Mouse (Mus musculus) MEL (cell line): ENCODE measurements at regions not wholly inside any gene's neighbourhood (a gene's known extent, or its start where the extent isn't known, plus 50 kb on each side); places are given as distances from the start of the nearest gene placed in this dataset.

Source experiments
- DNase-seq: peaks from one replicate; pipeline ENCODE4 v3.0.0; 2011; ENCODE audit warnings: low read depth, low spot score
- H3K27ac ChIP-seq: 2 replicates; pipeline ENCODE4 v1.5.1; 2012; ENCODE audit warnings: low read depth, mild to moderate bottlenecking, control low read depth, low read length, moderate library complexity; ENCODE audit not compliant: control insufficient read depth
- H3K27me3 ChIP-seq, 2 experiments: fragments of 150-350 bp in 1 of 2; sonication (generic) in 1 of 2; 2 replicates each; pipeline ENCODE4 v1.6.1; 2012; ENCODE audit warnings: low read length in 2 of 2, mild to moderate bottlenecking in 2 of 2, improper control_type of control experiment in 1 of 2, moderate library complexity in 1 of 2; ENCODE audit not compliant: insufficient read depth in 2 of 2, control insufficient read depth in 1 of 2
- H3K36me3 ChIP-seq, 2 experiments: 2 replicates each; pipeline ENCODE4 v1.6.1; 2012 to 2014; ENCODE audit warnings: low read length in 2 of 2, improper control_type of control experiment in 1 of 2, inconsistent platforms in 1 of 2, mild to moderate bottlenecking in 1 of 2; ENCODE audit not compliant: insufficient read depth in 2 of 2, control insufficient read depth in 1 of 2
- H3K4me1 ChIP-seq, 2 experiments: fragments of 150-350 bp in 1 of 2; sonication (generic) in 1 of 2; 2 replicates each; pipeline ENCODE4 v1.6.1; 2012; ENCODE audit warnings: low read length in 2 of 2, improper control_type of control experiment in 1 of 2, mild to moderate bottlenecking in 1 of 2; ENCODE audit not compliant: insufficient read depth in 2 of 2, control insufficient read depth in 1 of 2
- H3K4me3 ChIP-seq, 2 experiments: fragments of 150-350 bp in 1 of 2; sonication (generic) in 1 of 2; 2 replicates each; pipeline ENCODE4 v1.5.1; 2012; ENCODE audit warnings: low read depth in 2 of 2, low read length in 2 of 2, mild to moderate bottlenecking in 2 of 2, moderate library complexity in 2 of 2, control low read depth in 1 of 2, improper control_type of control experiment in 1 of 2; ENCODE audit not compliant: control insufficient read depth in 1 of 2, insufficient read depth in 1 of 2
- H3K79me2 ChIP-seq: 2 replicates; pipeline ENCODE4 v1.6.1; 2012; ENCODE audit warnings: mild to moderate bottlenecking, low read length, moderate library complexity; ENCODE audit not compliant: control insufficient read depth, poor library complexity, insufficient read depth
- H3K9ac ChIP-seq: 2 replicates; pipeline ENCODE4 v1.6.1; 2012; ENCODE audit warnings: low read depth, mild to moderate bottlenecking, control low read depth, low read length, moderate library complexity; ENCODE audit not compliant: control insufficient read depth, poor library complexity, severe bottlenecking
- H3K9me3 ChIP-seq: fragments of 150-350 bp; sonication (generic); replicated peaks from 2 replicates; pipeline ENCODE4 v1.6.1; 2012; ENCODE audit warnings: mild to moderate bottlenecking, low read length, improper control_type of control experiment, moderate library complexity; ENCODE audit not compliant: insufficient read depth
- CHD1 ChIP-seq: IDR thresholded peaks from 2 replicates; pipeline ENCODE4 v1.6.1; 2012; ENCODE audit warnings: low read depth, mild to moderate bottlenecking, inconsistent platforms, low read length, improper control_type of control experiment
- CTCF ChIP-seq, 3 experiments: IDR thresholded peaks in 2 of 3; conservative IDR thresholded peaks in 1 of 3; 2 replicates each; pipeline ENCODE4 v1.5.1; 2011 to 2012; ENCODE audit warnings: low read length in 3 of 3, low read depth in 2 of 3, mild to moderate bottlenecking in 2 of 3, improper control_type of control experiment in 1 of 3, inconsistent platforms in 1 of 3, mixed read lengths in 1 of 3, moderate library complexity in 1 of 3; ENCODE audit not compliant: control insufficient read depth in 1 of 3, insufficient read depth in 1 of 3, poor library complexity in 1 of 3, severe bottlenecking in 1 of 3
- ELF1 ChIP-seq: IDR thresholded peaks from 2 replicates; pipeline ENCODE4 v1.6.1; 2014; ENCODE audit warnings: low read depth, mild to moderate bottlenecking, inconsistent platforms, low read length, improper control_type of control experiment, moderate library complexity
- EP300 ChIP-seq, 2 experiments: IDR thresholded peaks; 2 replicates each; pipeline ENCODE4 v1.6.1; 2011; ENCODE audit warnings: improper control_type of control experiment in 2 of 2, low read length in 2 of 2, low read depth in 1 of 2, mild to moderate bottlenecking in 1 of 2
- GABPA ChIP-seq: IDR thresholded peaks from 2 replicates; pipeline ENCODE4 v1.6.1; 2012; ENCODE audit warnings: low read depth, mild to moderate bottlenecking, inconsistent platforms, low read length, improper control_type of control experiment, moderate library complexity
- JUND ChIP-seq: IDR thresholded peaks from 2 replicates; pipeline ENCODE4 v1.6.1; 2011; ENCODE audit warnings: low read depth, mild to moderate bottlenecking, improper control_type of control experiment, low read length
- KAT2A ChIP-seq: conservative IDR thresholded peaks from 2 replicates; pipeline ENCODE4 v1.6.1; 2012; ENCODE audit warnings: low read depth, low read length, improper control_type of control experiment, inconsistent platforms
- MAX ChIP-seq: IDR thresholded peaks from 2 replicates; pipeline ENCODE4 v1.6.1; 2011; ENCODE audit warnings: low read length, improper control_type of control experiment
- MXI1 ChIP-seq: IDR thresholded peaks from 2 replicates; pipeline ENCODE4 v1.6.1; 2011; ENCODE audit warnings: mild to moderate bottlenecking, low read depth, low read length, improper control_type of control experiment
- NELFE ChIP-seq: IDR thresholded peaks from 2 replicates; pipeline ENCODE4 v1.6.1; 2011; ENCODE audit warnings: low read depth, low read length, improper control_type of control experiment
- NRF1 ChIP-seq: IDR thresholded peaks from 2 replicates; pipeline ENCODE4 v1.6.1; 2014; ENCODE audit warnings: low read depth, mild to moderate bottlenecking, inconsistent platforms, low read length, improper control_type of control experiment, moderate library complexity; ENCODE audit not compliant: poor library complexity, insufficient read depth, severe bottlenecking
- RAD21 ChIP-seq: IDR thresholded peaks from 2 replicates; pipeline ENCODE4 v1.6.1; 2011; ENCODE audit warnings: mild to moderate bottlenecking, low read depth, low read length, improper control_type of control experiment
- SIN3A ChIP-seq: IDR thresholded peaks from 2 replicates; pipeline ENCODE4 v1.6.1; 2012; ENCODE audit warnings: low read length, improper control_type of control experiment, inconsistent platforms
- SMC3 ChIP-seq: IDR thresholded peaks from 2 replicates; pipeline ENCODE4 v1.6.1; 2011; ENCODE audit warnings: low read depth, low read length, improper control_type of control experiment
- TCF12 ChIP-seq: IDR thresholded peaks from 2 replicates; pipeline ENCODE4 v1.6.1; 2014; ENCODE audit warnings: low read depth, mild to moderate bottlenecking, inconsistent platforms, low read length, improper control_type of control experiment, moderate library complexity
- UBTF ChIP-seq: IDR thresholded peaks from 2 replicates; pipeline ENCODE4 v1.6.1; 2012; ENCODE audit warnings: low read depth, mild to moderate bottlenecking, inconsistent platforms, low read length, improper control_type of control experiment, moderate library complexity, borderline replicate concordance; ENCODE audit not compliant: insufficient read depth
- ZC3H11A ChIP-seq: IDR thresholded peaks from 2 replicates; pipeline ENCODE4 v1.6.1; 2012; ENCODE audit warnings: low read depth, mild to moderate bottlenecking, inconsistent platforms, low read length, improper control_type of control experiment
- ZNF384 ChIP-seq: IDR thresholded peaks from 2 replicates; pipeline ENCODE4 v1.6.1; 2012; ENCODE audit warnings: low read depth, mild to moderate bottlenecking, inconsistent platforms, low read length, improper control_type of control experiment

- Histone ChIP-seq H3K27ac (no peak overlapping the region), H3K4me1 (peaks cover 0 to 15% of the 10 kb centered on the region in 2 experiments; a peak in 3 of 4 replicates), H3K27me3 (no peaks in the 10 kb centered on the region), H3K9ac (no peak overlapping the region), H3K9me3 (no peaks in the 10 kb centered on the region), H3K4me3 (no peak overlapping the region), H3K36me3 (peaks cover 0 to 5% of the 10 kb centered on the region in 2 experiments; a peak in 2 of 4 replicates), H3K79me2 (no peaks in the 10 kb centered on the region)
- TF ChIP-seq CHD1 (no peak), UBTF (no peak), ZC3H11A (no peak), ELF1 (no peak), ZNF384 (no peak), NRF1 (no peak), SIN3A (no peak), TCF12 (no peak), NELFE (no peak), KAT2A (no peak), JUND (no peak)
- DNase-seq = no peak
These were observed 53.6 kb upstream of the Dhx15 start for GRCm38 (mm10) chr5:52243931-52244330.

GRCm38 (mm10) chr5:52242414-52242813 is 52.1 kb upstream of the Dhx15 start:
- H3K4me1 ChIP-seq = peaks cover 6 to 27% of the 10 kb centered on the region in 2 experiments
- no peak overlapping the region for H3K4me3 ChIP-seq
- no peaks in the 10 kb centered on the region for H3K27me3 ChIP-seq
- H3K36me3 ChIP-seq = peaks cover 0 to 15% of the 10 kb centered on the region in 2 experiments; a peak in 2 of 4 replicates
- no peak overlapping the region for H3K27ac ChIP-seq
- no peaks in the 10 kb centered on the region for H3K9me3 ChIP-seq
- H3K79me2 ChIP-seq = no peaks in the 10 kb centered on the region
- no peak for DNase-seq
- no peak overlapping the region for H3K9ac ChIP-seq
- TF ChIP-seq NRF1 (no peak), NELFE (no peak), ZC3H11A (no peak), CHD1 (no peak), TCF12 (no peak), MXI1 (no peak), UBTF (no peak), SIN3A (no peak), EP300 (IDR thresholded peaks at IDR 0.05; ENCODE audit: low read depth in 1 of 2, low read length in 2 of 2) (no peak), ELF1 (no peak)

- Histone ChIP-seq H3K9ac (no peak overlapping the region), H3K9me3 (no peaks in the 10 kb centered on the region), H3K4me1 (peaks cover 6 to 27% of the 10 kb centered on the region in 2 experiments), H3K27ac (no peak overlapping the region), H3K36me3 (peaks cover 0 to 15% of the 10 kb centered on the region in 2 experiments; a peak in 2 of 4 replicates), H3K79me2 (no peaks in the 10 kb centered on the region), H3K4me3 (no peak overlapping the region), H3K27me3 (no peaks in the 10 kb centered on the region)
- TF ChIP-seq SMC3 = peak; percentile 44
- no peak for TF ChIP-seq SIN3A
- TF ChIP-seq ZC3H11A = peak; percentile 40
- peak in 2 of 3 experiments; percentile 49 to 52; a peak in 4 of 6 replicates for TF ChIP-seq CTCF (IDR thresholded peaks at IDR 0.05 in 2 of 3, conservative IDR thresholded peaks at IDR 0.05 in 1 of 3; ENCODE audit: control insufficient read depth in 1 of 3, insufficient read depth in 1 of 3, low read depth in 2 of 3, low read length in 3 of 3, poor library complexity in 1 of 3, severe bottlenecking in 1 of 3)
- 0 out of 2 replicates have a peak, but pooled peaks have one; percentile 15 for TF ChIP-seq MAX
- TF ChIP-seq UBTF = no peak
- TF ChIP-seq GABPA = no peak
- TF ChIP-seq RAD21 = peak; percentile 48
- no peak for DNase-seq
These were observed 50.2 kb upstream of the Dhx15 start for GRCm38 (mm10) chr5:52240540-52240939.
